Mouse (Mus musculus): ENCODE measurements around the gene Tmprss13.

Tmprss13 gene

DNA sequence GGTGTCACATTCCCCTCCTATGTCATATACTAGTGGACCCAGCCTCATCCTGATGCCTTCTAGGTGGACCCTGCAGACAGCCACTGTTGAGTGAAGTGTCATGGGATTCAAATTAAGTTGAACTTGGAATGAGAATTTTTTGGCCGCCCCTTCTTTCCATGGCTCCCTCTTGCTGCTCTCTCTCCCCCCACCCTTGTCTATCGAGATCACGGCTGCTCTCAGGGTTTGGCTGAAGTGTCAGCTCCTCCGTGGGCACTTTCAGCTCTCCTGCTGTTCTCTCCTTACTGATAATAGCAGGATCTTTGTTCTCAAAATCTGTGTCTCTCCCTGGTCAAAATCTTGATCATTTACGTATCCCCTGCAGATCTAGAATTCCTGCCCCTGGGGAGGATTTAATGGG lies 63.9 kb downstream of the Tmprss13 start:
- DNase-seq (ENCODE audit: low spot score), result no peak

- DNase-seq (ENCODE audit: low spot score), result no peak
Measured at GRCm38 (mm10) chr9:45383883-45384282, 65.0 kb downstream of the Tmprss13 start.

- no peak for DNase-seq (ENCODE audit: low spot score)
Measured at GRCm38 (mm10) chr9:45386698-45387097, 67.8 kb downstream of the Tmprss13 start.

DNA sequence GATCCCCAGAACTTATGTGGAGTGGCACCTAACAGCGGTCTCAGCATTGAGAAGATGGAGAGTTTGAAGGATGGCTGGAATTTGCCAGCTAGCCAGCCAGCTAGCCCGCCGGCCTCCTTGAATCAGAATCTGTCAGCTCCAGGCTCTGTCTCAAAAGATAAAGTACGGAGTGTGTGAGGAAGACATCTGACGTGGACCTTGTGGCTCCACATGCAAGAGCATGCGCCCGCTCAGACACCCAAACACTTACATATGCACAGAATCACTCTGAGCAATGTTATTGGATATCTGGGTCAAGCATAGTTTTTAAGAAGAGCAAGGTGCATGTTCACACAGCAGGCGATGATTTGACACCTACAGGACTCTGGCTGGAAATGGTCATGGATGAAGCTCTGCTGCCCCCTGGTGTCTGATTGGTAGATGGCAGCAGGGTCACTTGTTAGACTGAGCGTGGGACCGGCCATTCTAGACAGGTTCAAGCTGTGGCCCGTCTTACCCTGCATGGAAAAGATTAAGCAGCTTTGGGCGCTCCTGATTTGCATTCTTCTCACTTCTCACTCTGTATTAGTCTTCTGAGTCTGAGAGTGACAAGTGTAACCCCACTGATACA lies 69.6 kb downstream of the Tmprss13 start:
- peak; percentile 93 for DNase-seq (ENCODE audit: low spot score)

DNA sequence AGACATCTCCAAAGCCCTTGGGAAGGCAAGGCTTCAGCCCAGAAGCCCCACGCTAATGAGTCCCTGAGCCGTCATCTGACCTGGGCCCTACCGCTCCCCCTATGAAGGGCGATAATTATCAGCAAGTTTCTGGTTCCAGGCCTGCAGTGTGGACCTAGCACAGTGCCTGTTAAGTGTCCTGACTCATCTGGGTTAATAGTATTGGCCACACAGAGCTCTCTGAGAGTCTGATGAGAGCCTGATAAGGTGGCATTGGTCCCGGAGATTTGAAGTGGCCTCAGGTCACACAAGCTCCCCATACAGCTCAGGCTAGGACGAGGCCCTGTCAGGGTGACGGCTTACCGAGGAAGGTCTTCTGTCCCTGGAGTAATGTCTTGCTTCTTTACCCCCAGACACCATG lies 70.7 kb downstream of the Tmprss13 start:
- no peak for DNase-seq (ENCODE audit: low spot score)

DNA sequence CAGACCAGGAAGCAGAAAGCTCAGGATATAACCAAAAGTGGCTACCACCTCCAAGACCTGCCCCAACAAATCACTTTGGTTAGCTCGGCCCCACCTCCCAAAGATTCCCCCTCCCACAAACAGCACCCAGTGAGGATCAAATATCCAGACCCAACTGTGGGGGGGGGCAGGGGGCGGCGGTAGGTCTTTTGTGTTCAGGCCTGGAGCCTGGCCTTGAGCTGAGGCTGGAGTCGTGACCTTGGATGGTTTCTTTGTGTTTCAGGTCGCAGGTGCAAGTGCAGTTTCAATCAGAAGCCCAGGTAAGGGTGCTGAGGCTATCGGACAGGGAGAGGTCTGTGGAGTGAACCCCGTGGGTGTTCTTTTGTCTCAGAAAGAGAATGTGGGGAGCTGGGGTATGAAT lies 72.4 kb downstream of the Tmprss13 start:
- no peak for DNase-seq (ENCODE audit: low spot score)

DNA sequence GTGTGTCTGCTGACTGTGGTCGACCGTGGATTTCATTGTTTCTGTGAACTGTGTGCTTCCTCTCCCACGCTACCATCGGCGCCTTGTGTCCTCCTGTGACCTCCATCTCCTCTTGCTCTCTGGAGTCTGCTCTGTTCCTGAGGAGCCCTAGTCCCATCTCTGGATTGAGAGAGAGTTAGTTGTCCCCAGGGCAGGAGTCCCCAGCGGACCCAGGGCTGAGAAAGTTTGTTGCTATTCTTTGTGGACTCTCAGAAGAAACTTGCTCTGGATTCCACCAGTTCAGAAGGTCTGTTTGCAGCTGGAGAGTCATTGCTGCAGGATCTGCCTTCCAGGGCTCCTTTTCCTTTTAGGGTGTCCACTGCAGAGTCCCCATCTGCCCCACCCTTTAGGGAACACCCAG lies 76.3 kb downstream of the Tmprss13 start:
- no peak for DNase-seq (ENCODE audit: low spot score)

DNA sequence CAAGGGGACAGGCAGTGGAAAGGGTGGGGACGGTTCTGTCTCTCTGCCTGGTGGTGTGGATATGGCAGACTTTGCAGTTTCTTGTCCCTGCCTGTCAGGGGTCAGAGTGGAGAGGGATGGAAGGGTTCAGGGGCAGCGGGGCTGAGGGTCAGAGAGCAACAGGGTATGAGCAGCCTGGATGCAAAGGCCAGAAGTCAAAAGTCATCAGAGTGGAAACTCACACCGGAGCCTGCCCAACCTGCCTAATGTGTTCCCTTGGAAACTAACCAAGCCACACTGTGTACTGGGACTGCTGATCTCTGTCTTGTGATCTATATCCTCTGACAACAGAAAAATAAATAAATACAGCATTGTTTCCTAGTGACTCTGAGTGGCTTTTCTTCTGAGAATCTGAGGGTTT lies 76.9 kb downstream of the Tmprss13 start:
- DNase-seq (ENCODE audit: low spot score), result no peak

All from layer of hippocampus, adult 9-10 months (tissue).